Mouse (Mus musculus) thymus, adult 18-20 months (tissue): ENCODE results near the gene Syde1.

ENCODE experiments used
- DNase-seq, 2 experiments: peaks; one replicate each; pipeline ENCODE4 v3.0.0; 2022; ENCODE audit warnings: mixed read lengths in 2 of 2

Gene Syde1

GRCm38 (mm10) chr10:78575105-78575632, 16.6 kb downstream of the Syde1 start:
- DNase-seq: no peak

DNA sequence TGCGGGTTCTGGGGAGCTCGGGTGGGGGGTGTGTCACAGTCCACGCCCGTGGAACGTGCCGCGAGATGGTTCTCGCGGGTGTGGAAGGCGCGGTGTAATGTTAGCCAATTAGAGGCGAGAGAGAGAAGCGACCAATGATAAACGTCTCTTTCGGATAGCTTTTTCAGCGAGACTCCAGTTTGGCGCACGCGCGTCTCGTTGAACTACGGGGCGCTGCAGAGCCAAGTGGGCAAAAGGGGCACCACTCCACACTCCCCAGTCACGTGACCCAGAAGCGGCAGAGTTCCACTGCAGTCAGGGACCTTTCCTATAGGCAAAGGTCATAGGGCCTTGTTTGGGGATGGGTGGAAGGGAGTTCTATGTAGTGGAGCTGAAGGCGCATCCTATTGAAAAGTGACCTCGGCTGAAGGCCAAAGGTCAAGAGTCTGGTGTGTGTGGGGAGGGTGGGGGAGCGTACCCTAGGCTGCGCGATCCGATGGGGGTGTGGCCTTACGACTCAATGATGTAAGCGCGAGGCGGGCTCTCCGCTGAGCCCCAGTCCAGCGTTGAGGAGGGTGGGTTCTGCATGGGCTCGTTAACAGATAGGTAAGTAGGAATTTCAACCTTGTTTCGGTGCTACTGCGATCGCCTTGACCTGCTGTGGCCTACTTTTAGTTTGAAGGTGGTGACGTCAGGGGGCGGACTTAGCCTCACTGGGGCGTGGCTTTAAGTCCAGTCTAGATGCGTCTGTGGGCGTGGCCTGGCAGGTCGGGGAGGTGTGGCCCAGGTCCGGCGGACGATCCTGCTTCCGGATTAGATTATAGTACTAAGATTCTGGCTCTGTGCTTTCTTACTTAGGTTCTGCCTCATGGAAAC, 17.3 kb downstream of the Syde1 start, which contains the start of gene Ilvbl:
TSS of gene Ilvbl (plus strand) at position 97 of the 855 bp plus-strand sequence.
- DNase-seq: peak; percentile 91 to 96

GRCm38 (mm10) chr10:78573226-78573625, 18.5 kb downstream of the Syde1 start:
- DNase-seq: peak in 1 of 2 experiments; percentile 12

GRCm38 (mm10) chr10:78570897-78571296, 20.9 kb downstream of the Syde1 start:
- no peak for DNase-seq

DNA sequence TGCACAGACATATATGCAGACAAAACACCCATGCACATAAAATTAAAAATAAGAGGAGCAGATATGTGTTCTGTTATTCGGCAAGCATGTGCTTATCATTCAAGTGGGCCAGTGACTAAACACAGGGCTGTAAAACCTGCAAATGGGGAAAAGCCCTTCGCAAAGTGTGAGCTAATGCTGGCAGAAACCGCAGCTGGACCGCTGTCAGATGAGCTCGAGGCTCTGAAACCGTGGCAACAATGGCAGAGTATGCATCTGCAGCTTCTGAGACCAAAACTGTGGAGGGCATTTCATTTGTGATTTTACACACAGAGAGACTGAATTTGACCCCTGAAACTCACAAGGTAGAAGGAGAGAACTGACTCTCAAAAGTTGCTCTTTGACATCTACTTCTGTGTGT, 21.3 kb downstream of the Syde1 start:
- DNase-seq: no peak

DNA sequence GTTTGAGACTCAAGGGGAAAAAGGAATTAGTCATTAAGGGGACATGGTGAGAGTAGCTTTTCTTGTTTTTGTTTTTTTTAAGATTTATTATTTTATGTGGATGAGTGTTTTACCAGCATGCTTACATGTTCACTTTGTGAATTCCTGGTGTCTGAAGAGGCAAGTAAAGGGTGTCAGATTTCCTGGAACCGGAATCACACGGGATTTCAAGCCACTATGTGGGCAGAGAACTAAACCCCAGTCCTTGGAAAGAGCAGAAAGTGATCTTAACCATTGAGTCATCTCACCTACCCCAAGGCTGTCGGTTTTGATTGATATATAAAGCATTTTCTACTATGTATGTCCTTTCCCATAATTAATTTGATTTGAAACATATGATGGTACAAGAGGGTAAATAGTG, 22.1 kb downstream of the Syde1 start:
- no peak for DNase-seq

DNA sequence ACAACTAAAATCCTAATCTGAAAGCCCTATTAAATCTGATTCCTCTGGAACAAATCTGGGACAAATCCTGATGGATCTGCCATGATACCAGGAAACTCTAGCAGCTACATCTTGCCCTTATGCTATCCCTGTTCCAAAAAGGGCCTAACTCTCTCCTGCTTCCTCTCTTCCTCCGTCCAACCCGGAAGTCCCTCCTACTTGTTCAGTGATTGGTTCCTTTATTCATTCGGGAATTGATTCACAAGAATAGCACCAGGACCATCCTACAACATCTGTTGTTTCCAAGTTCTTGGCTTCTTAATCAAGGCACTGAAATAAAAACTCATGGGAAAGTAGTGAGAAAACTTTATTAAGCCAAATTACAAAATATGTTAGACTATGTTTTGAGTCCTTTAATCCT, 22.6 kb downstream of the Syde1 start:
- DNase-seq: no peak

DNA sequence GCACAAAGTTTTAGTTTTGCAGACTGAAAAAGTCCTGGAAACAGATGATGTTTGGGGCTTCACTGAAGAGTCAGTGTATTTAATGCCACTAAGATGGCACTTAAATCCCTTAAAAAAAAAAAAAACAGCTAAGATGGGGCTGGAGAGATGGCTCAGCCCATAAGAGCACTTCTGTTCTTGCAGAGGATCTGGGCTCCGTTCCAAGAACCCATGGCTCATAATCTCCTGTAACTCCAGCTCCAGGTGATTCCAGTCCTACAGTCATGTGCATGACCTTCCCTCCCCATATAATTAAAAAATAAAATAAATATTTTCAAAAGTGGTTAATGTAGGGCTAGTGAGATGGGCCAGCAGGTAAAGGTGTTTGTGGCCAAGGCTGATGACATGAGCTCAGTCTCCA, 26.7 kb downstream of the Syde1 start:
- DNase-seq: no peak

DNA sequence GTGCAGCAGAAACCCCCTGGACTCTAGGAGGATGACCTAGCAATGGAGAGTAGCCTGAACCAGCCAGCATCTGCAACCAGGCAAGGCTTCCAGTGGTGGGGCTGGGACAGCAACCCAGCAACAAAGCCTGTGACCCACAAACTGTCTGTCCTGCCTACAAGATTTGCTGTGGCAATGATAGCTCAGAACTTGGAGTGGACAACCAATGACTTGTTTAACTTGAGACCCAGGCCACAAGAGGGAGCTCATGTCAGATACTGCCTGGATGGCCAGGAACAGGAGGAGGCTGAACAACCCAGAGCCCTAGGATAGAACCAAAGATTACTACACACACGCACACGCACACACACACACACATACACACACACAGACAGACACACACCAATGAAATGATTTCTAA, 50.8 kb downstream of the Syde1 start:
- DNase-seq: peak in 1 of 2 experiments; percentile 9
